In genomic region chr1:132296051-132296450, GRCm38 (mm10) we compare ENCODE assay signal across 10 mouse cellular contexts. TPM values are rescaled to one million over a fixed set of nuclear protein-coding genes. Genes with fewer than 3 reads are reported as not detected.
DNase-seq lines count a peak whose midpoint lies in the region; ATAC-seq and TF ChIP-seq lines count a peak whose summit lies in the region.
"Had no signal": no experiment of that assay in that cellular context is flagged by ENCODE, and none has a peak within 500 bp of the region (broad histone marks: within the 10 kb centered on the region; RNA-seq: fewer than 3 reads in every experiment).

No protein-coding gene starts in this region.

- no peak for ATAC-seq in intestine, embryonic 16.5 days
- no peak for ATAC-seq in intestine, postnatal 0 days
- ATAC-seq in cerebellum, adult (ENCODE audit: insufficient number of reproducible peaks, low FRiP score, low TSS enrichment) = no peak

- no peak for TF ChIP-seq POLR2A in thymus, adult 2 months (IDR thresholded peaks at IDR 0.05; ENCODE audit: control insufficient read depth, extremely low read depth, insufficient read depth, low read length, poor library complexity)

- no peak overlapping the region for H3K4me3 ChIP-seq in intestine, embryonic 16.5 days (ENCODE audit: low read length)
- no peak overlapping the region for H3K4me3 ChIP-seq in intestine, postnatal 0 days (ENCODE audit: low read depth, low read length)
- no peak overlapping the region for H3K4me3 ChIP-seq in thymus, adult 2 months (ENCODE audit: control insufficient read depth, insufficient read depth, low read length)
- H3K4me3 ChIP-seq: embryonic facial prominence, embryonic 13.5 days had no signal

- no peak for TF ChIP-seq CTCF in intestine, postnatal 0 days (IDR thresholded peaks at IDR 0.05; ENCODE audit: low read depth)
- TF ChIP-seq CTCF in thymus, adult 2 months (IDR thresholded peaks at IDR 0.05; ENCODE audit: borderline replicate concordance, control insufficient read depth, extremely low read depth, insufficient read depth, low read length, poor library complexity) = no peak

- H3K36me3 ChIP-seq in intestine, embryonic 16.5 days (ENCODE audit: control insufficient read depth, insufficient read depth, low read length) = no peaks in the 10 kb centered on the region
- no peaks in the 10 kb centered on the region for H3K36me3 ChIP-seq in intestine, postnatal 0 days (ENCODE audit: control insufficient read depth, insufficient read depth)
- no peaks in the 10 kb centered on the region for H3K36me3 ChIP-seq in thymus, adult 2 months (ENCODE audit: control insufficient read depth, insufficient read depth, low read length)
- H3K36me3 ChIP-seq: embryonic facial prominence, embryonic 13.5 days had no signal

- 77% methylated on average over 3 of the region's 3 CpGs for WGBS in intestine, embryonic 16.5 days
- WGBS in intestine, postnatal 0 days = 71% methylated on average over 3 of the region's 3 CpGs
- 88% methylated on average over 3 of the region's 3 CpGs for WGBS in thymus, adult 2 months

- no peak overlapping the region for H3K27ac ChIP-seq in intestine, embryonic 16.5 days (ENCODE audit: low read length)
- no peak overlapping the region for H3K27ac ChIP-seq in intestine, postnatal 0 days (ENCODE audit: low read depth, low read length)
- no peak overlapping the region for H3K27ac ChIP-seq in thymus, adult 2 months (ENCODE audit: control insufficient read depth, insufficient read depth, low read length)
- H3K27ac ChIP-seq: embryonic facial prominence, embryonic 13.5 days had no signal

- H3K27me3 ChIP-seq in intestine, embryonic 16.5 days (replicated peaks; ENCODE audit: control insufficient read depth, insufficient read depth, low read length) = peaks cover 14% of the 10 kb centered on the region
- peaks cover 18% of the 10 kb centered on the region for H3K27me3 ChIP-seq in intestine, postnatal 0 days (replicated peaks; ENCODE audit: control insufficient read depth, insufficient read depth, low read length)
- peaks cover 5% of the 10 kb centered on the region; the same call in 1 of the 2 replicates for H3K27me3 ChIP-seq in thymus, adult 2 months (ENCODE audit: control insufficient read depth, insufficient read depth, low read length)

- peak; percentile 73 to 86 for DNase-seq in adrenal gland, adult (ENCODE audit: inconsistent age in 2 of 2, low spot score in 1 of 2)
- no peak for DNase-seq in adrenal gland, postnatal 4 days (ENCODE audit: low spot score in 2 of 2)
- peak; percentile 71 for DNase-seq in Muller cell, postnatal 12 days (ENCODE audit: inconsistent ontology term)
- DNase-seq in gastrocnemius, postnatal 14 days = peak; percentile 79
- DNase-seq in thymus, adult 2 months = no peak
- DNase-seq: kidney, adult 8-10 months had no signal

- no peaks in the 10 kb centered on the region for H3K9me3 ChIP-seq in intestine, embryonic 16.5 days (ENCODE audit: control insufficient read depth, low read length)
- no peaks in the 10 kb centered on the region for H3K9me3 ChIP-seq in intestine, postnatal 0 days (ENCODE audit: control insufficient read depth)
- H3K9me3 ChIP-seq: embryonic facial prominence, embryonic 13.5 days had no signal

- H3K4me1 ChIP-seq in intestine, embryonic 16.5 days (ENCODE audit: control insufficient read depth, insufficient read depth, low read length) = peaks cover 20% of the 10 kb centered on the region
- 0 out of 2 replicates have a peak, but pooled peaks cover 7% of the 10 kb centered on the region for H3K4me1 ChIP-seq in intestine, postnatal 0 days (replicated peaks; ENCODE audit: control insufficient read depth, insufficient read depth, low read length)
- H3K4me1 ChIP-seq in thymus, adult 2 months (replicated peaks; ENCODE audit: control insufficient read depth, insufficient read depth, low read length) = no peaks in the 10 kb centered on the region

- no peak overlapping the region for H3K4me2 ChIP-seq in intestine, embryonic 16.5 days (ENCODE audit: low read depth, low read length)
- H3K4me2 ChIP-seq in intestine, postnatal 0 days (replicated peaks; ENCODE audit: low read depth) = no peak overlapping the region
- H3K4me2 ChIP-seq: embryonic facial prominence, embryonic 13.5 days had no signal

- intact Hi-C loops in gastrocnemius, postnatal 14 days (cut with DNase I; ENCODE audit: low total_unique reads) = no loop called here

- H3K9ac ChIP-seq in intestine, embryonic 16.5 days (ENCODE audit: low read depth, low read length) = 0 out of 2 replicates have a peak overlapping the region, but pooled peaks have one; percentile 11
- no peak overlapping the region for H3K9ac ChIP-seq in intestine, postnatal 0 days (ENCODE audit: low read depth, low read length)
- H3K9ac ChIP-seq: embryonic facial prominence, embryonic 13.5 days had no signal

RNA-seq across cellular contexts. Expression of gene Klhdc8a, which starts 2.4 kb away (rescaled TPM):
- 100 to 1,000 TPM; 100 to 109 TPM for total RNA-seq in adrenal gland, postnatal 4 days (2021)
- 0.09 and 0.33 TPM in 2 replicates for polyA plus RNA-seq in intestine, embryonic 16.5 days (2015; fragmentation: Nextera tagmentation; extraction: Ambion mirVana)
- polyA plus RNA-seq in intestine, postnatal 0 days (2015; fragmentation: Nextera tagmentation; extraction: Ambion mirVana) = 0.46 and 0.51 TPM in 2 replicates
- total RNA-seq in gastrocnemius, postnatal 14 days (2021) = under 1 TPM; 0.39 to 0.42 TPM
- 5.5 and 6.6 TPM in 2 replicates for polyA plus RNA-seq in thymus, adult 2 months (2012; rRNA removed)

RNA-seq across cellular contexts. Expression of gene Nuak2, which starts 19.9 kb away (rescaled TPM):
- 1 to 10 TPM; 3.3 to 7.4 TPM for total RNA-seq in adrenal gland, postnatal 4 days (2021)
- 4.6 and 5.6 TPM in 2 replicates for polyA plus RNA-seq in intestine, embryonic 16.5 days (2015; fragmentation: Nextera tagmentation; extraction: Ambion mirVana)
- 20.0 and 20.6 TPM in 2 replicates for polyA plus RNA-seq in intestine, postnatal 0 days (2015; fragmentation: Nextera tagmentation; extraction: Ambion mirVana)
- total RNA-seq in gastrocnemius, postnatal 14 days (2021) = 1 to 10 TPM; 1.1 to 1.5 TPM
- polyA plus RNA-seq in thymus, adult 2 months (2012; rRNA removed) = 5.6 and 5.7 TPM in 2 replicates

Comparison
In these comparisons a context has a peak if more than half of its experiments do, and no peak if none do; other contexts are left out.
1. DNase-seq: peak in adrenal gland, adult (2 of 2), Muller cell, postnatal 12 days (single experiment) and gastrocnemius, postnatal 14 days (single experiment); none in adrenal gland, postnatal 4 days (0 of 2) and thymus, adult 2 months (single experiment).